Mouse (Mus musculus) embryonic facial prominence, embryonic 15.5 days (tissue): ENCODE data around the gene Hacl1. TPM values are rescaled to one million over a fixed set of nuclear protein-coding genes. Genes with fewer than 3 reads are reported as not detected.
A peak's percentile ranks its signal among the peaks of the same experiment; 100 is the strongest.

Experiments used
- ATAC-seq: fragments of 200-750 bp; cut with Nextera tagmentation; 2 replicates; pipeline ENCODE4 v1.8.0; 2017; ENCODE audit warnings: low read depth, moderate TSS enrichment; ENCODE audit not compliant: insufficient number of reproducible peaks, low FRiP score, low TSS enrichment
- H3K27ac ChIP-seq: fragments of 300-500 bp; sonication (generic); replicated peaks from 2 replicates; pipeline ENCODE4 v1.5.1; 2015; ENCODE audit warnings: mild to moderate bottlenecking, inconsistent platforms
- H3K27me3 ChIP-seq: fragments of 300-500 bp; sonication (generic); 2 replicates; pipeline ENCODE4 v1.6.1; 2015; ENCODE audit warnings: inconsistent platforms
- H3K36me3 ChIP-seq: fragments of 300-500 bp; sonication (generic); 2 replicates; pipeline ENCODE4 v1.6.1; 2015; ENCODE audit warnings: mild to moderate bottlenecking, inconsistent platforms
- H3K4me1 ChIP-seq: fragments of 300-500 bp; sonication (generic); 2 replicates; pipeline ENCODE4 v1.6.1; 2015; ENCODE audit warnings: inconsistent platforms
- H3K4me2 ChIP-seq: fragments of 300-500 bp; sonication (generic); replicated peaks from 2 replicates; pipeline ENCODE4 v1.6.1; 2015; ENCODE audit warnings: mild to moderate bottlenecking, inconsistent platforms
- H3K4me3 ChIP-seq: fragments of 300-500 bp; sonication (generic); replicated peaks from 2 replicates; pipeline ENCODE4 v1.5.1; 2015; ENCODE audit warnings: mild to moderate bottlenecking, inconsistent platforms
- H3K9ac ChIP-seq: fragments of 300-500 bp; sonication (generic); 2 replicates; pipeline ENCODE4 v1.6.1; 2015; ENCODE audit warnings: inconsistent platforms
- H3K9me3 ChIP-seq: fragments of 300-500 bp; sonication (generic); replicated peaks from 2 replicates; pipeline ENCODE4 v1.6.1; 2016; ENCODE audit warnings: inconsistent platforms
- WGBS: fragments of 180-500 bp; shearing (Covaris S2); methylation state at CpG from one replicate; pipeline ENCODE4 v1.1.7; 2015; 5-methylcytosine and 5-hydroxymethylcytosine counted together
- polyA plus RNA-seq: library from polyadenylated mRNA; unstranded; fragments of >200 nt; fragmentation: Nextera tagmentation; extraction: Ambion mirVana; gene quantifications from 2 replicates; pipeline ENCODE4 v1.2.1, GENCODE M21; 2015

The Hacl1 gene
- polyA plus RNA-seq, 1 experiment from 2014 or later, result 13.3 TPM

DNA sequence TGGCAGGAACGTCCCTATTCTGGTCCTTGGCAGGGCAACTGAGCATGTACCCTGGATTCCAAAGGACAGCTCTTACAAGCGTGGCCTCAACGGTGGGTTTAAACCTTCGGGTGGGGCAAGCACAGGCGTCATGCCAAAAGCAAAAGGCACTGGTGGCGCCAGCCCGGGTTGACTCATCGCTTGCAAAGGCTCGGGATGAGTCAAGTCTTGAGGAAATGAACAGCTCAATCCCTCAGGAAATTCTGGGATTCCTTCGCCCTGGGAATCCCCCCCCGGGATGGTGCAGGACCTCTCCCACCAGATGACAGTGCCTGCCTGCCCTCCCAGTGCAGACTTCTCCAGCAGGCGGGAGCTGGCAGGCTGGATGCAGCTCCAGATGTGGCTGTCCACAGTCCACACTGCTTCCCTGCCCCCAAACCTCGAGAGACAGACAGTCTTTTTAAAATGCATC, 28.1 kb upstream of the Hacl1 start:
- Histone ChIP-seq H3K4me1 (peaks cover 60% of the 10 kb centered on the region), H3K4me3 (no peak overlapping the region), H3K27ac (peak overlapping the region; percentile 89), H3K9me3 (no peaks in the 10 kb centered on the region), H3K27me3 (no peaks in the 10 kb centered on the region), H3K9ac (no peak overlapping the region), H3K36me3 (peaks cover 5% of the 10 kb centered on the region; the same call in 1 of the 2 replicates), H3K4me2 (peak overlapping the region; percentile 31)
- peak; percentile 82 for ATAC-seq
- WGBS, result 23% methylated on average over 13 of the region's 13 CpGs

DNA sequence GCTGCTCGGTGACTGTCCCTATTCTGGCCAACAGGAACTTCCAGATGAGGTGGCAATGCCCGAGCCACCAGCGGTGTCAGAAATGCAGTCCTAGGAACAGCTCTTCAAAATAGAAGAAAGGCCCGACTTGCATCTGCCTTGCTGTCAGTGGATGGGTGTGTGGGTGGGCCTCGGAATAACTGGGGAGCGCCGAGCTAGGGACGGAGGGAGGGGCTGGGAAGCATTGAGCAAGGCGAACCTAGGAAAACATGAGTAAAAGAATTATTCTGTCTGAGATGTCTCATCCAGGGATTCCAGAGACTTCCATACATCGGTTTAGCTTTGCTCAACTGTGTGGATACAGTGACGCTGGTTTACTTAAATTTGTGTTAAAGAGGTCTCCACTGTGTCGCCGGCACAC, 27.2 kb upstream of the Hacl1 start:
- peak overlapping the region; percentile 89 for H3K27ac ChIP-seq
- no peaks in the 10 kb centered on the region for H3K9me3 ChIP-seq
- H3K4me1 ChIP-seq, result peaks cover 68% of the 10 kb centered on the region
- no peak for ATAC-seq
- no peak overlapping the region for H3K9ac ChIP-seq
- H3K36me3 ChIP-seq, result peaks cover 5% of the 10 kb centered on the region; the same call in 1 of the 2 replicates
- no peak overlapping the region for H3K4me3 ChIP-seq
- WGBS, result 64% methylated on average over 13 of the region's 13 CpGs
- H3K4me2 ChIP-seq, result no peak overlapping the region
- no peaks in the 10 kb centered on the region for H3K27me3 ChIP-seq

DNA sequence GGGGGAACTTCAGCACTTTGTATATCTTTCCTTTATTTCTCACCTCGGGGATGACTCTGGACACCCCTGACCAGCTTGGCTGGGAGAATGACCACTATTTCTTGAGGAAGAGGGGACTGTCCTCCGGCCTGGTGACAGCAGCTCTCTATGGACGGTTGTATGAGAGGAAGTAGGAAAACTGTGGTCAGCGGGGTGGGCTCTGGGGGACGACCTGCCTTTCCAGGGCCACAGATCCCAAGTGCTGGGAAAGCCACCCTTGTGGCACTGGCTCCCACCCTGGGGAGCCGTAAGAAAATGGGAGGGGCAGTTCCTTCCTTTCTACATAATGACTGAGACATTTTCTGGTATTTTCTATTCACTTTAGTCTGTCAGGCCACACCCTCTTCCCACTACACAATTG, 26.7 kb upstream of the Hacl1 start:
- H3K4me3 ChIP-seq, result no peak overlapping the region
- H3K9me3 ChIP-seq, result no peaks in the 10 kb centered on the region
- H3K27ac ChIP-seq, result peak overlapping the region; percentile 89
- H3K27me3 ChIP-seq, result no peaks in the 10 kb centered on the region
- H3K36me3 ChIP-seq, result peaks cover 5% of the 10 kb centered on the region; the same call in 1 of the 2 replicates
- H3K4me1 ChIP-seq, result peaks cover 74% of the 10 kb centered on the region
- 72% methylated on average over 6 of the region's 6 CpGs for WGBS
- ATAC-seq, result no peak
- no peak overlapping the region for H3K9ac ChIP-seq
- H3K4me2 ChIP-seq, result no peak overlapping the region

DNA sequence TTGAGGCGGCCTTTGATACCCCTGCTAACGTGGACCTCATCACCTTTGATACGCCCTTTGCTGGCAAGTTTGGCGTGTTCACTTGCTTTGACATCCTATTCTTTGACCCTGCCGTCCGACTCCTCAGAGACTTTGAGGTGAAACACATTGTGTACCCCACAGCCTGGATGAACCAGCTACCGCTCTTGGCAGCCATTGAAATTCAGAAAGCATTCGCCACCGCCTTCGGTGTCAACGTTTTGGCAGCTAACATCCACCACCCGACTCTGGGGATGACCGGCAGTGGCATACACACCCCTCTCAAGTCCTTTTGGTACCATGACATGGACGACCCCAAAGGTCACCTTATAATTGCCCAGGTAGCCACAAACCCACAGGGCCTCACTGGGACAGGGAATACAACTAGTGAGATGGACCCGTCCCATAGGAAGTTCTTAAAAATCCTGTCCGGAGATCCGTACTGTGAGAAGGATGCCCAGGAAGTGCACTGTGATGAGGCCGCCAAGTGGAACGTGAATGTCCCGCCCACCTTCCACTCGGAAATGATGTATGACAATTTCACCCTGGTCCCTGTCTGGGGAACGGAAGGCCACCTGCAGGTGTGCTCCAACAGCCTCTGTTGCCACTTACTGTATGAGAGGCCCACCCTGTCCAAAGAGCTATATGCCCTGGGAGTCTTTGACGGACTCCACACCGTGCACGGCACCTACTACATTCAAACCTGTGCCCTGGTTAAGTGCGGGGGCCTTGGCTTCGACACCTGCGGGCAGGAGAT, 26.0 kb upstream of the Hacl1 start:
- 97% methylated on average over 28 of the region's 28 CpGs for WGBS
- ATAC-seq, result no peak
- peak overlapping the region; percentile 89 for H3K27ac ChIP-seq
- peaks cover 80% of the 10 kb centered on the region for H3K4me1 ChIP-seq
- H3K36me3 ChIP-seq, result peaks cover 5% of the 10 kb centered on the region; the same call in 1 of the 2 replicates
- H3K9ac ChIP-seq, result no peak overlapping the region
- no peaks in the 10 kb centered on the region for H3K9me3 ChIP-seq
- H3K4me2 ChIP-seq, result no peak overlapping the region
- no peak overlapping the region for H3K4me3 ChIP-seq
- H3K27me3 ChIP-seq, result no peaks in the 10 kb centered on the region

DNA sequence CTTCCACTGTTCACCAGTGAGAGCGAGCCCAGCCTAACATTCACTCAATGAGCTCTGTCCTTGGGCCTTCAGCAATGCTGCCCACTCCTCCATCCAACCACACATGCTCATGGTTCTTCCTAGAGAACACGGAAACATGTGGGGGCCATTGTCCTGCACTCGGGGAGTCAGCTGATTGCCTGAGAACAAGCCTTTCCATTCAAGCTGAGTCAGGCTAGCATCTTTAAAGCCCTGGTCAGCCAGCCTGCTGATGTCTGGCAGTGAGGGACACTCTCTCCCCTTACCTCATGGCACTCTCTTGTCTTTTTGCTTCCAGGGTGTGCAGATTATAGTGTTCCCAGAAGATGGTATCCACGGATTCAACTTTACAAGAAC, 24.5 kb upstream of the Hacl1 start:
- peaks cover 5% of the 10 kb centered on the region; the same call in 1 of the 2 replicates for H3K36me3 ChIP-seq
- H3K4me2 ChIP-seq, result no peak overlapping the region
- H3K9ac ChIP-seq, result no peak overlapping the region
- ATAC-seq, result no peak
- peak overlapping the region; percentile 99; the same call in 1 of the 2 replicates for H3K27ac ChIP-seq
- no peaks in the 10 kb centered on the region for H3K9me3 ChIP-seq
- WGBS, result 62% methylated on average over 4 of the region's 4 CpGs
- no peak overlapping the region for H3K4me3 ChIP-seq
- no peaks in the 10 kb centered on the region for H3K27me3 ChIP-seq
- H3K4me1 ChIP-seq, result peaks cover 85% of the 10 kb centered on the region

DNA sequence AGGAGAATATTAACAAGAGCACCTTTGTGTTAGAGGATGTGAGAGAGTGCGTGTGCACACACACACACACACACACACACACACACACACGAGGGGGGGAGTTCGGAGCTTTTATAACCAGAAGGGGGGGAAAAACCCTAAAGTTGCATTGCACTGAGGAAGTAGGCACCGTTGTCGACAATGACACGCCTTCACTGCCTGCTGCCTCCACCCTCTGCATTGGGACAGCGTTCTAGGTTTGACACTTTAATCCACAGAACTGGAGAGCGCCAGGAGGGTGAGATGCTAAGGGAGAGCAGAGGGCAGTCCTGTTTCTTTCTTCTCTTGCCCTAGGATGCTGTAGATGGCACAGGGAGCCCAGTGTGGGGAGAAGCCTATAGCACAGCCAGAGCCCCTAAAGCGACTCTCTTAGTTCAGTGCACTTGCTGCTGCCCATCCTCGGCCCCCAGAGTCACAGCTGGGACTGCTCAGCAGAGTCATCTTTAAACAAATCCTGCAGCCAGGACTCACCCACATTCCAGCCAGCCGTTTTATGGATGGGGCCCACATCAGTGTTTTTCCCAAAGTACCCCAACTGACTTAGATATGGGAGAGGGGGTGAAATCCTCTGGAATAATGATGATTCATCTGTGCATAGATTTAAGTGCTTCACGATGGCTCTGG, 23.9 kb upstream of the Hacl1 start:
- Histone ChIP-seq H3K4me2 (no peak overlapping the region), H3K9me3 (no peaks in the 10 kb centered on the region), H3K4me3 (no peak overlapping the region), H3K27ac (peak overlapping the region; percentile 99), H3K36me3 (peaks cover 5% of the 10 kb centered on the region; the same call in 1 of the 2 replicates), H3K27me3 (no peaks in the 10 kb centered on the region), H3K4me1 (peaks cover 85% of the 10 kb centered on the region), H3K9ac (no peak overlapping the region)
- ATAC-seq, result no peak
- 56% methylated on average over 12 of the region's 12 CpGs for WGBS

DNA sequence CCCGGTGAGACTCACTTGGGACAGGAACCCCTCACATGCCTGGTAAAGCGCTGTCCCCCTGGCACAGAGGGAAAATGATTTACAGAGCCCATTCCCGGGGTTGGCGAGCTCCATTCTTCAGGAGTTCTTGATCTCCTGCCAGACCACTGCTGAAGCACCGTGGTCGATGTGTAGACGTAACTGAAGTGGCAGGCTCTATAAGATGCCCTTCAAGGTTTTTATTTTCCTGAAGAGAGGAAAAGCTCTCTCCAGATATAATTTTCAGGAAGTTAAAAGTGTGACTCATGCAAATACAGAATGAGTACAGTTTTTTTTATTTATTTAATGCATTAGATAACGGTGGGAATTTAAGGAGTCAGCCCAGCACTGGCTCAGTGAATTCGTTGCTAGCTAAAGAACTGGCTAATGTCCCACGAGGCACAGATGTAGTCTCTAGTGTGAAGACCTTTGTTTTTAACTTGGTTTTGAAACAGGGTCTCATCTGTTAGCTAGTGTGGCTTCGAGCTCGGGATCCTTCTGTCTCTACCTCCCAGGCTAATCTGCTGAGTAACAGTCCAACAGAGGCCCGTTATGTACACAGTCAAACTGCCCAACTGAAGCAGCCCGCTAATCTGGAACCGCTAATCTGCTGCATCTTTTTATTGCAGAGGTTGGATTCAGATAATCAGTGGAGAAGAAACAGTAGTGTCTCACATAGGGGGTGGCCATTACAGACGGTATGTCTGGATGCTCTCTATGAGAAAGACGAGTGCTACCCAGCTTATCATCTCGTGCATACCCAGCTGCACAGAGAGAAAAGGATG, 23.2 kb upstream of the Hacl1 start:
- 49% methylated on average over 18 of the region's 18 CpGs for WGBS

DNA sequence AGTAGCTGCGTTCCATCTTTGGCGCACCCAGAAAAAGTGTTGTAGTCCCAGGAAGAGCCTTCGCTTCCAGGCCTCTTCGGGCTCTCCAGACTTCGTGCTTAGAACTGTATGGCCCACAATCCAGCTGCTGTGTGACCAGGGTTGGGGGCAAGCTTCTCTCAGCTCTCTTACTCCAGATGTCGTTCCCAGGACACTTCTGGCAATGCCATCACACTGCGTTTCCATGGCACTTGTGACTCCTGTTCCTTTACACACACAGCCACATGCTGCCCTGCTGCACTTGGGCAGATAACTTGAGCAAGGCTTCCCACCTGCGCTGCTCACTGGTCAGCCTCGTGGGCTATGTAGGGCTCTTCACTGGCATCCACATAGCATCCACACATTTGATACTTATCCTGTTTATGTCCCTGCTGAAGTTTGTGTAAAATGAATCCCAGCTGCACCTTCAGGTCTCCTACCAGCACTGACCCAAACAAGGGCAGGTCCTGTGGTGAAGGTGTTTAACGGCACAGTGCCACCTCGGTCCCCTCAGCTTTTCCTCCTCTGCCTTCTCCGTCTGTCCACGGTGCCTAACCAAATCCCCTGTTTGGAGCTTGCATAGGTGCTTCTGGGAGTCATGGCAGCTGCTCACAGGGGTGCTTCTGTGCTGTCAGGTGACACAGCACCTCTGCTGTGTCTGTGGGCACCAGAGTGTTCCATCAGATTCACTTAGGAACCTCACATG, 22.5 kb upstream of the Hacl1 start:
- Histone ChIP-seq H3K4me2 (no peak overlapping the region), H3K9me3 (no peaks in the 10 kb centered on the region), H3K9ac (no peak overlapping the region), H3K27me3 (no peaks in the 10 kb centered on the region), H3K27ac (peak overlapping the region; percentile 99), H3K4me3 (no peak overlapping the region), H3K36me3 (peaks cover 5% of the 10 kb centered on the region; the same call in 1 of the 2 replicates), H3K4me1 (peaks cover 85% of the 10 kb centered on the region)
- 83% methylated on average over 13 of the region's 13 CpGs for WGBS
- no peak for ATAC-seq

More for the DNA sequence above, 23.2 kb upstream of the Hacl1 start:
- no peaks in the 10 kb centered on the region for H3K27me3 ChIP-seq
- no peak overlapping the region for H3K4me3 ChIP-seq
- H3K36me3 ChIP-seq, result peaks cover 5% of the 10 kb centered on the region; the same call in 1 of the 2 replicates
- no peak overlapping the region for H3K9ac ChIP-seq
- no peak for ATAC-seq
- H3K9me3 ChIP-seq, result no peaks in the 10 kb centered on the region
- peaks cover 85% of the 10 kb centered on the region for H3K4me1 ChIP-seq
- no peak overlapping the region for H3K4me2 ChIP-seq
- H3K27ac ChIP-seq, result peak overlapping the region; percentile 99

DNA sequence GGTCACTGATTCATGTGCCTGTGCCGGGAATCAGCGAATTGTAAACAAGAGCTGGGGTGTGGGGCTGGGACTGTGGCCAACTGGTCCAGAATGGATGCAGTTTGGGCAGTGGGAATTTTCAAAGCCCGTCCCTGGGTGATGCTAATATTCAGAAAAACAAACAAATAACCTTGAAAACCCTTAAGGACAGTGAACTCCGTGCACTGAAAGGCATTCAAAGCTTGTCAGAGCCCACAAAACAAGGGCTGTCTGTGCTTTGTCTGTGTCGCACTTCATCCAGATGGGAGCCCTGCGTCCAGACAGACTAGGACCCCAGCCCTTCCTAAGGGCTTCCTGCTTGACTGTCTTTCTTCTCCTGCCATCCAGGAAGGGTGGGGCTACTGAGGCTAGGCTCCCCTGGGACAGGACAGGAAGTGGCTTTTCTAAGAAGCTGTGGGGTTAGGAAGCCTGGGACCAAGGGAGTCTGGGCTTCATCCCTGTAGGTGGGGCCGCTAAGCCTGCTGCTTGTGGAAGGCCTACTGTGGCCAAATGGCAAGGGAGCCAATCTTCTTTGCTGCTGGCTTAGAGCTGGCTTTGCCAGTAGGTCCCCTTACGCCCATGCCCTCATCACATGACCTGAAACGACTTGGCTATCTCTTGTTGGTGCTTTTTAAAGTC, 21.6 kb upstream of the Hacl1 start:
- 22% methylated on average over 9 of the region's 9 CpGs for WGBS
- Histone ChIP-seq H3K4me1 (peaks cover 85% of the 10 kb centered on the region), H3K36me3 (peaks cover 5% of the 10 kb centered on the region; the same call in 1 of the 2 replicates), H3K27ac (peak overlapping the region; percentile 99), H3K27me3 (no peaks in the 10 kb centered on the region), H3K4me3 (peak overlapping the region; percentile 37), H3K9ac (peak overlapping the region; percentile 37; the same call in 1 of the 2 replicates), H3K4me2 (peak overlapping the region; percentile 57), H3K9me3 (no peaks in the 10 kb centered on the region)
- no peak for ATAC-seq
